Mouse (Mus musculus) ES-E14 (cell line): ENCODE measurements around the gene Plxdc2.

Experiments used
- HCFC1 ChIP-seq: IDR thresholded peaks from 2 replicates; pipeline ENCODE4 v1.6.1; 2012; ENCODE audit warnings: low read length, inconsistent platforms, borderline replicate concordance; ENCODE audit not compliant: insufficient read depth
- ZC3H11A ChIP-seq: IDR thresholded peaks from 2 replicates; pipeline ENCODE4 v1.6.1; 2012; ENCODE audit warnings: low read depth, mild to moderate bottlenecking, inconsistent platforms, low read length, borderline replicate concordance

DNA sequence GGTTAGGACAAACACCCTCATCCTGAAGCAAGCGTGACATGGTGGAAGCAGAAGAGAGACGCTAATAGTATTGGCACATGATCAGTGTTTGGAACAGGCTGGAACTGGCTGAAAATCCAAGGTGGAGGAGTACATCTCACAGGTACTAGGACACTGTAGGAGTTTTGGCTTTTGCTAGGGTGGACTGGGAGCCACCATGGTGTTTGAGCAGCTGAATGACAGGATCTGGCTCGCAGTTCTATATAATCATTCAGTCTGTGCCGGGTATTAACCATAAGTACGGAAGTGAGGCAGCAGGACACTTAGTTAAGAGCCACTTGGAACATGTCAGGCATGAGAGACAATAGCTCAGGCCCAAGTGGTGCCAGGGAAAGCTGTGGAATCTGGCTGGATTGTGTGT is 82.9 kb downstream of the Plxdc2 start:
- TF ChIP-seq ZC3H11A = no peak
- no peak for TF ChIP-seq HCFC1
